Mouse (Mus musculus) granulocyte monocyte progenitor cell, adult 5-6 weeks (primary cell): ENCODE measurements around the gene Scgb1b17. TPM values are rescaled to one million over a fixed set of nuclear protein-coding genes. Genes with fewer than 3 reads are reported as not detected.
"Not testable (repeated sequence)": the region's sequence is repeated elsewhere in the genome, so short reads cannot be mapped to it uniquely, and the experiment has no call there.

Experiments used
- ATAC-seq: replicated peaks from 2 replicates; pipeline ENCODE4 v1.8.0; 2016; ENCODE audit warnings: mild to moderate bottlenecking, moderate TSS enrichment, inconsistent platforms; ENCODE audit not compliant: poor library complexity, severe bottlenecking
- total RNA-seq, 2 experiments: library from RNA; stranded (forward) in 1 of 2; stranded (reverse) in 1 of 2; fragments of 200-712, 200-1000 nt in 1 of 2; fragments of >200 nt in 1 of 2; fragmentation: Nextera tagmentation in 1 of 2; gene quantifications; 2 replicates each; pipeline ENCODE4 v1.2.3; 2014 to 2017

Scgb1b17 gene
- not detected in 2 replicates for total RNA-seq (2014; fragmentation: Nextera tagmentation)
- total RNA-seq (2017), result not detected in 2 replicates

DNA sequence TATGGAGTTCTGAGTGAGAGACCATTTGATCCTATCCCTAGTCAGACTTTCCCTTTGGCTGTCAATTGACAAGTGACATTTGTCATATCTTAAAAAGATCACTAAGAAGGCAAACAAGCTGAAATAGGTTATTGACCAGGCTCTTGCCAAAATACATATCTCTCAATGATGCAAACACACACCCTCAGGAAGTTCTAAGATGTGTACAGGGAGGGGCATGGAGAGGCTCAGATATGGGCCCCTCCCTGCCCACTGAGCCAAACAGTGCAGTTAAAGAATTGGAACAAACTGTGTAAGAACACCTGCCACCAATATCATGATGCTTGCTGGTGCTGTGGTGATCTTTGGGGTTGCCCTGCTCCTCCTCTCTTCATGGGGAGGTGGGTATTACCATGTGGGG, at the start of gene Scgb1b17:
Gene Scgb1b17 (plus strand): TSS at position 301 of the 400 bp plus-strand sequence.
- ATAC-seq, result not testable (repeated sequence)

DNA sequence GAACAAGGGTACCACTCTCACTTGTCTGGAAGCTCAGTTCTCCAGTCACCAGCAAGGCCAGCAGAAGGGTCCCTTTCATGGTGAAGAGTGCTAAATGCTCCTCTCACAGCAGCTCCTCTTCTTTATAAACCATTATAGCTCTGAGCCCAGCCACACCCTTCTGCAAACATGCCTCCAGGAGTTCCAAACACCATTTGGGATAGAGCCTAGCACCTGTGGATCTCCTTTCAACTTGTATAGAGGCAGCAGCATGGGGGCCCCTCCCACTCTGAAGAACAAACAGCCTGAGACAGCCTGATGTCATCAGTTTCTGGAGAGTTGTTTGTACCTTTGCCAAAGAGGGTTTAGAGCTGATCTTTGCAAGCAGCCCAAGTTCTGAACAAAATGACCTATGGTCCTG, 6.8 kb upstream of the Scgb1b17 start, which contains the start of gene Scgb2b17:
Gene Scgb2b17 (minus strand): TSS at position 101 of the 400 bp plus-strand sequence.
- not testable (repeated sequence) for ATAC-seq

Other genes with a start within 250 kb of the Scgb1b17 start
- gene Scgb2b15, start 233.8 kb upstream of the Scgb1b17 start, total RNA-seq (2014; fragmentation: Nextera tagmentation), result not detected in 2 replicates
- gene Scgb2b15, start 233.8 kb upstream of the Scgb1b17 start, total RNA-seq (2017), result not detected in 2 replicates
- not detected in 2 replicates for gene Scgb1b15, start 226.9 kb upstream of the Scgb1b17 start, total RNA-seq (2014; fragmentation: Nextera tagmentation)
- not detected in 2 replicates for gene Scgb1b15, start 226.9 kb upstream of the Scgb1b17 start, total RNA-seq (2017)
- not detected in 2 replicates for gene Scgb2b17, start 6.9 kb upstream of the Scgb1b17 start, total RNA-seq (2014; fragmentation: Nextera tagmentation)
- gene Scgb2b17, start 6.9 kb upstream of the Scgb1b17 start, total RNA-seq (2017), result not detected in 2 replicates
- not detected in 2 replicates for gene Scgb2b18, start 110.4 kb downstream of the Scgb1b17 start, total RNA-seq (2014; fragmentation: Nextera tagmentation)
- not detected in 2 replicates for gene Scgb2b18, start 110.4 kb downstream of the Scgb1b17 start, total RNA-seq (2017)
- gene Scgb1b18, start 122.1 kb downstream of the Scgb1b17 start, total RNA-seq (2014; fragmentation: Nextera tagmentation), result not detected in 2 replicates
- not detected in 2 replicates for gene Scgb1b18, start 122.1 kb downstream of the Scgb1b17 start, total RNA-seq (2017)
- not detected in 2 replicates for gene Scgb2b19, start 216.9 kb downstream of the Scgb1b17 start, total RNA-seq (2014; fragmentation: Nextera tagmentation)
- not detected in 2 replicates for gene Scgb2b19, start 216.9 kb downstream of the Scgb1b17 start, total RNA-seq (2017)
- not detected in 2 replicates for gene Scgb1b19, start 223.8 kb downstream of the Scgb1b17 start, total RNA-seq (2014; fragmentation: Nextera tagmentation)
- gene Scgb1b19, start 223.8 kb downstream of the Scgb1b17 start, total RNA-seq (2017), result not detected in 2 replicates